Mouse (Mus musculus) left cerebral cortex, adult 2 months (tissue): Measurements from ENCODE around the gene Gm17019. TPM values are rescaled to one million over a fixed set of nuclear protein-coding genes. Genes with fewer than 3 reads are reported as not detected.
"Not testable (repeated sequence)": the region's sequence is repeated elsewhere in the genome, so short reads cannot be mapped to it uniquely, and the experiment has no call there.

Experiments
- DNase-seq, 2 experiments: peaks; one replicate each; pipeline ENCODE4 v3.0.0; 2021 to 2022; ENCODE audit warnings: low spot score in 2 of 2, mixed read lengths in 1 of 2; ENCODE audit errors: extremely low spot score in 1 of 2
- H3K27ac ChIP-seq: fragments of 200-600 bp; 2 replicates; pipeline ENCODE4 v1.8.1; 2022
- H3K4me3 ChIP-seq: fragments of 200-600 bp; 2 replicates; pipeline ENCODE4 v1.8.1; 2022
- intact Hi-C: fragments of 180-260 bp; cut with DNase I; formaldehyde crosslinking; loops from one replicate; pipeline ENCODE4 v1.15.1; 2025
- long read RNA-seq, 2 experiments: library from polyadenylated mRNA; stranded (forward); transcript quantifications; one replicate each; pipeline ENCODE4 v2.0.0; 2021; ENCODE audit warnings: borderline mapping rate in 2 of 2
- total RNA-seq, 2 experiments: library from RNA; stranded (reverse); gene quantifications; 2 replicates each; pipeline ENCODE4 v1.2.3; 2021

Gm17019 gene
- total RNA-seq: not detected
- long read RNA-seq, experiment 1: 0 reads
- long read RNA-seq, experiment 2: 0 reads

DNA sequence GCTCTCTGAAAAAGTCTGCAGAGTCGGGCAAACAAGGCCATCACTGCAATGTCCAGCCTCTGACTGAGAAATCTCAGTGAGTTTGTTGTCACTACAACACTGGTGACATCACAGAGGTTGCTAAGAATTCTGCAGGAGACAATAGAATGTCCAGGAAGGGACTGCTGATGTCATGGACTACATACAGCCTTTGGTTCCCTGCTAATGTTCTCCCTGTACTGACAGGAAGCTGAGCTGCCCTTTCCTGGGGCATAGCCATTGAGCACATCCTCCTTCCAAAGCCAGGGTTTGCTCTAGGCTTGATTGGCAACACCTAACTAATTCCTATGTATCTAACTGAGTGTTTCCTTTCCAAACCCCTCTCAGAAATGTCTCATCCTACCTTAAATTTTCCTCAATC, at the start of gene Gm17019:
Gm17019 (minus strand) TSS at position 101 of the 400 bp plus-strand sequence.
- DNase-seq, H3K4me3 ChIP-seq, H3K27ac ChIP-seq, intact Hi-C loops: not testable (repeated sequence)

DNA sequence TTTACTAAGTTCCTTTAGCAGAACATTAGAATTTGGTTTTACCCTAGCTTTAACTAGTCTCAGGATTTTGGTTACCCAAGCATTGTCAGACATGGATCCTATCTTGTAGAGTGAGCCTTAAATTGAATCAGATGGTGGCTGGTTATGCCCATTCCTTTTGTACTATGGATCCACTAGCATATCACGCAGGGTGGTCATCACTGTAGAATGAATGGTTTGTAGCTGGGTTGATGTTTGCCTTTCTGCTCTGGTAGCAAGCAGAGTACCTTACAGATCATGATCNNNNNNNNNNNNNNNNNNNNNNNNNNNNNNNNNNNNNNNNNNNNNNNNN, 29.6 kb upstream of the Gm17019 start:
- not testable (repeated sequence) for H3K4me3 ChIP-seq

DNA sequence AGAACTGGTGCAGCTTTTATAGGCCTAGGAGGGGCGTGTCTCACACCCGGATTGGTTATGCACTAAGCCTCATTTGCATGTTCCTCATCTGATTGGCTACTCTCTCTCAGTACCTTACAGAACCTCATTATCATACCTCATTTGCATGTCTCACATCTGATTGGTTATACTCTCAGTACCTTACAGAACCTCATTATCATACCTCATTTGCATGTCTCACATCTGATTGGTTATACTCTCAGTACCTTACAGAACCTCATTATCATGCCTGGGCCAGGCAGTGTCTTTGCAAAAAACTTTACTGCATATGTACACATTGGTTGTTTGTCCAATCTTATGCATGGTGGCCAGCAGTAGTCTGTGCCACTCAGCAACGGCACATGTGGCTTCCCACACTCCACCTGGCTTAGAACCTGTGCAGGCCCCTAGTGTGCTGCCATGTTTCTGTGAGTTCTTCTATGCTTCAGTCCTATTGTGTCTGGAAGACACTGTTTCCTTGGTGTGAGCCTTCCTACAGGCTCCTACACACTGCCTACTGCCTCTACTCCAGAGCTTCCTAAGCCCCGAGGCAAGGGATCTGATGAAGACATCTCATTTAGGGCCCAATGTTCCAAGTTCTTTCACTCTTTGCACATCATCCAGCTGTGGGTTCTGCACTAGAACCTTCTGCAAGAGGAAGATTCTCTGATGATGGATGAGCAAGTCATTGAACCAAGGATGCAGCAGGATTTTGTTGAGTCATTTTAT, 29.0 kb upstream of the Gm17019 start:
- H3K27ac ChIP-seq, DNase-seq, intact Hi-C loops, H3K4me3 ChIP-seq: not testable (repeated sequence)

More for the DNA sequence above, 29.6 kb upstream of the Gm17019 start:
- H3K27ac ChIP-seq, intact Hi-C loops, DNase-seq: not testable (repeated sequence)

DNA sequence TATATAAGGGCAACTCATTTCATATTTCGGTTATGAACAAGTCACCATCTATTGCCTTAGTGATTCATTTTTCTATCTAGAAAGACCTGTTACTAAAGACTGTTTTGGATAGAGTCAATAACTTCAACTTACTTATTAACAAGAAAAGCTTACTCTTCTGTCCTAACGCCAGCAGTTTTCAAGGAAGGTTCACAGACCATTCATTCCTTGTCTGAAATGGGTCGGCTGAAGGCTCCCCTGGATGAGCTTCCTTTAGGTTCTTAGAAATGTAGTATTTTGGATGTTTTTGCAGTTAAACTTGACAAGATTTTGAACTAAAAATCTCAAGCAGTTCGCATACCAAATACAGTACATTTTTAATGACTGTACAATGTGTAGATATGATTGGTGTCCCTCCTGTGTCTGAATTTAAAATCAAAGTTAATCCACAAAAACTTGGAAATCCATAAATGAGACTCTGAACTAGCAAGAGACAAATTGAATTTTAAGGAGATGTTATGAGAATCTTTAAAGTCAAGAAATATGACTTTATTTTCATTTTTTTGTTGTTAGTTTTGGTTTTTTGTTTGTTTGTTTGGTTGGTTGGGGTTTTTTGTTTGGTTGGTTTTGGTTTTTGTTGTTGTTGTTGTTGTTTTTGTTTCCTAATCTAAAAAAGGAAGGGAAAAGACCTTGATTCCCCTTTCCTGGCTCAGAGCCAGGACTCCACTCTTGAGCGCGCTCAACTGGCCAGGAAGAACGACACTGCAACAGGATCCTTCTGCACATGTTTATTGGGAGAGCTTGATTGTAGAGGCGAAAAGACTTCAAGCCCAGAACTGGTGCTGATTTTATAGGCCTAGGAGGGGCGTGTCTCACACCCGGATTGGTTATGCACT, 21.6 kb upstream of the Gm17019 start:
- H3K27ac ChIP-seq, H3K4me3 ChIP-seq, intact Hi-C loops, DNase-seq: not testable (repeated sequence)

DNA sequence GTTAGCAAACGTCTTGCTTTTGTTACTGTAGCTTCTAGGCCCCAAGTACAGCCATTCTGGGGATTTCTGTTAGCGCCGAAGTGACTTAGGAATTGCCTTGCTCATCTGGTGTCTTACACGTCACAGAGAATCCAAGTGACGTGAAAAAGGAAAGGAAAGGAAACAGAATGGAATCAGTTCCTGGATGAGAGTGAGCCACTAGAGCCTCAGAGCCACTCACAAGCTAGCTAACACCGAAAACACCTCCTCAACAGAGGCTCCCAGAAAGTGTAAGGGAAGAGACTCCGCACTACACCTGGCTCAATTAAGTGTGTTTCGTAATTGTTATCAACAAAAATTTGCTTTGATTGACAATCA, 20.8 kb upstream of the Gm17019 start:
- intact Hi-C loops, H3K27ac ChIP-seq, H3K4me3 ChIP-seq, DNase-seq: not testable (repeated sequence)

DNA sequence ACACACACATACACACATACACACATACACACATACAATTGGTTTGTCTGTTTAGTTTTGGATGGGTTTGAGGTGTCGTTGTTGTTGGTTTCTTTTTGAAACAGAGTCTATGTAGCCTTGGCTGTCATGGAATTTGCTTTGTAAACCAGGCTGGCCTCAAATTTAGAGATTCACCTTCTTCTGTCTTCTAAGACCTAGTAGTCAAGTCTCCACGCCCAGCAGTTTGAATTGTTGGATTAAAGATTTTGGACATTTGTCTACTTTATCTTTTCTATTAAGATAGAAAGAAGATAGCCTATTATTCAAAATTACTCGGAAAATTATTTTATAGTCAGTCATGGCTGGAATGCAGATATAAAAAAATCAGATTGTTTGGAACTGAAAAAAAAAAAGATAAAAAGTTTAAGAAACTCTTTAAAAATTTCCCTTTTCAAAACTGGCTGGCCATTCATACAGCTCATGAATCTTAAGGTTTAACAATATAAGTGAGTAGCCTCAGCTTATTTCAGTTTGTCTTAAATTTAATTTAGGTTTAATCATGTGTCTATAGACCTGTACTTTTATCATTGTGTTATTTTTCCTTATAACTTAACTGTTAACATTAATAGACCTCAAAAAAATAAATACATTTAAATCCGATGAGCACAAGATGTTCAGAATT, 20.3 kb upstream of the Gm17019 start:
- H3K27ac ChIP-seq, intact Hi-C loops, H3K4me3 ChIP-seq, DNase-seq: not testable (repeated sequence)

DNA sequence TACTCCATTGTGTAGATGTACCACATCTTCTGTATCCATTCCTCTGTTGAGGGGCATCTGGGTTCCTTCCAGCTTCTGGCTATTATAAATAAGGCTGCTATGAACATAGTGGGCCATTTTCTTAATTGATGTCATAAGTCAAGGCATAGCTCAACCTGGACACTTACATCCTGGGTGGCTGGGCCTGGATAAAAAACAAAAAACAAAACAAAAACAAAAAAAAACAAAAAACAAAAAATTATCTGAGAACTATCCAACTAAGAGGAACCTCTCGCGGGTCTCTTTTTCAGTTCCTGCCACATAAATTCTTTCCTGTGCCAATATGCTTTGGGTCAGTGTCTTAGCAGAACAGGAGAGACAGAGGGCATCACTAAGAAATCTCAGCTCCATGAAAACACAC, 18.0 kb upstream of the Gm17019 start:
- intact Hi-C loops, H3K27ac ChIP-seq, DNase-seq, H3K4me3 ChIP-seq: not testable (repeated sequence)

DNA sequence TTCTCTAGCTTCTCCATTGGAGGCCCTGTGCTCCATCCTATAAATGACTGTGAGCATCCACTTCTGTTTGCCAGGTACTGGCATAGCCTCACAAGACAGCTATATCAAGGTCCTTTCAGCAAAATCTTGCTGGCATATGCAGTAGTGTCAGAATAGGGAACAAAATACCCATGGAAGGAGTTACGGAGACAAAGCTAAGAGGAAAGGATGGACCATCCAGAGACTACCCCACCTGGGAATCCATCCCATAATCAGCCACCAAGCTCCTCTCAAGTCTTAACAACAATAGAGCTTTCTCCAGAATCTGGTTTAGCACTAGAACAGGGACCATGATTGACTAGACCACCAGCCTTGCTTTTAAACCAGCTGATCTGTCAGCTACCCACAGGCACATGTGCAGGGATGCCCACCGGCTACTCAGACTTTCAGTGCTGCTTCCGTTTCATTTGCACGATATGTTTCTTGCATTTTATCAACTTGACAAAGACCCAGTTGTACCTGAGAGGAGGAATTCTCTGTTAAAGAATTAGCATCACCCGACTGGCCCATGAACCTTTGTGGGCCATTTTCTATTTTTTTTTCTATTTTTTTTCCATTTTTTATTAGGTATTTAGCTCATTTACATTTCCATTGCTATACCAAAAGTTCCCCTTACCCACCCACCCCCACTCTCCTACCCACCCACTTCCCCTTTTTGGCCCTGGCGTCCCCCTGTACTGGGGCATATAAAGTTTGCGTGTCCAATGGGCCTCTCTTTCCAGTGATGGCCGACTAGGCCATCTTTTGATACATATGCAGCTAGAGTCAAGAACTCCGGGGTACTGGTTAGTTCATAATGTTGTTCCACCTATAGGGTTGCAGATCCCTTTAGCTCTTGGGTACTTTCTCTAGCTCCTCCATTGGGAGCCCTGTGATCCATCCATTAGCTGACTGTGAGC, 12.3 kb upstream of the Gm17019 start:
- H3K4me3 ChIP-seq, DNase-seq, intact Hi-C loops, H3K27ac ChIP-seq: not testable (repeated sequence)

DNA sequence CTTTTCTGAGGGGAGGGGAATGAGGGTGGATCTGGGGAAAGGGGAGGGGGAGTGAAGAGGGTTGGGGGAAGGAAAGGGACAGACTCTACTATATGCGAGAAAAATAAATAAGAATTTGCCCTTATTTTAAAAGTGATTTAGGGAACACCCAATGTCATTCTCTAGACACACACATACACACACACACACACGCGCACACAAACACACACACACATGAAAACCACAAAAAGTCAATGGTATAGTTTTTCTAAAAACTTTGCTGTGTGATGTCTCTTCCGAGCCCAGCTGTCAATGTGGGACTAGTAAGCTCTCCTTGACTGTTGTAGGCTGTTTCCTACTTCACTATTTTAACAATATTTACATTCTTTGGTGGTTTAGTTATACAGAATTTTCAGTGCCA, 8.0 kb upstream of the Gm17019 start:
- intact Hi-C loops, H3K4me3 ChIP-seq, H3K27ac ChIP-seq, DNase-seq: not testable (repeated sequence)

DNA sequence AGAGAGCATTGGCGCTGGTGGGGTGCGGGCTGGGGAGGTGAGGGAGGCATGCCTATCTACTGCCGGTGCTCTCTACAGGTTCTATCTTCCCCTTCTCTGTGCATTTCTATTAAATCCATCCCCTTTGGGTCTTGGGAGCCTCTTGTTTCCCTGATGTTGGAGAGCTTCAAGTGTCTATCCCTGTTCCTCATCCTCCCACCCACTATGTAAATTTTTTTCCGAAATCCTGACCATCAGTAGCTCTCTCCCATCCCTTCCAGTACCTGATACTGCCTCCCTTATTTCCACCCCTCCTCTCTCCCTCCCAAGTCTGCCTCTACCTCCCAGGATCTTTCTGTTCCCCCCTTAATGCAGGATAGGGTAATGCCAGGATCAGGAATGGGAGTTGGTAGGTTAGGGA, 7.2 kb upstream of the Gm17019 start:
- H3K4me3 ChIP-seq, H3K27ac ChIP-seq, DNase-seq, intact Hi-C loops: not testable (repeated sequence)

DNA sequence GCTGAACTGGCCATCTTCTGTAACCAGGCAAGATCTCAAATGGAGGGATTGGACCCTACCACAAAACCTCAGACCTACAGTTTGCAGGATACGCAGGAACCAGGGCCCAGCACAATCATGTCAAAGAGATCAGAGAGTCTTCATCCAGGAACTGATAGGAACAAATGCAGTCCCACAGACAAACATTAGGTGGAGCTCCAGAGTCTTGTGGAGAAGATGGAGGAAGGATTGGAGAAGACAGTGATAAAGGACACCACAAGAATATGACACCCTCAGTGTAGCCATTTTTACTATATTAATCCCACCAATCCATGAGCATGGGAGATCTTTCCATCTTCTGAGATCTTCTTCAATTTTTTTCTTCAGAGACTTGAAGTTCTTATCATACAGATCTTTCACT, 8.5 kb downstream of the Gm17019 start:
- DNase-seq, H3K27ac ChIP-seq, H3K4me3 ChIP-seq, intact Hi-C loops: not testable (repeated sequence)

DNA sequence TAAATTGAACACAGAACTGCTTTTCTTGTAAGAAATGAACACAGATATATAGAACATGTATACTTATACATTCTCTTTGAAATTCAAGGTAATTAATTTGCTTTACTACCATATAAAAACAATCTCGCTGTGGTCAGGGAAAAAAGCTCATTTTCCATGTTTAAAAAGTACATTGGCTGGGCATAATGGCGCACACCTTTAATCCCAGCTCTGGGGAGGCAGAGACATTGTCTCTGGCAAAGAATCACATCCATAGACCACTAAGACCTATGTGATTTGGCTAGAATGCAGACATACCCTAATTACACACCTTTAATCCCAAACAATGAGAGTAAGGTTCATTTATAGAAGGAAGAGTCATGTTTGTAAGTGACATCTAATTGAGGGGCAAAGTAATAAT, 12.7 kb downstream of the Gm17019 start:
- intact Hi-C loops, DNase-seq, H3K4me3 ChIP-seq, H3K27ac ChIP-seq: not testable (repeated sequence)

DNA sequence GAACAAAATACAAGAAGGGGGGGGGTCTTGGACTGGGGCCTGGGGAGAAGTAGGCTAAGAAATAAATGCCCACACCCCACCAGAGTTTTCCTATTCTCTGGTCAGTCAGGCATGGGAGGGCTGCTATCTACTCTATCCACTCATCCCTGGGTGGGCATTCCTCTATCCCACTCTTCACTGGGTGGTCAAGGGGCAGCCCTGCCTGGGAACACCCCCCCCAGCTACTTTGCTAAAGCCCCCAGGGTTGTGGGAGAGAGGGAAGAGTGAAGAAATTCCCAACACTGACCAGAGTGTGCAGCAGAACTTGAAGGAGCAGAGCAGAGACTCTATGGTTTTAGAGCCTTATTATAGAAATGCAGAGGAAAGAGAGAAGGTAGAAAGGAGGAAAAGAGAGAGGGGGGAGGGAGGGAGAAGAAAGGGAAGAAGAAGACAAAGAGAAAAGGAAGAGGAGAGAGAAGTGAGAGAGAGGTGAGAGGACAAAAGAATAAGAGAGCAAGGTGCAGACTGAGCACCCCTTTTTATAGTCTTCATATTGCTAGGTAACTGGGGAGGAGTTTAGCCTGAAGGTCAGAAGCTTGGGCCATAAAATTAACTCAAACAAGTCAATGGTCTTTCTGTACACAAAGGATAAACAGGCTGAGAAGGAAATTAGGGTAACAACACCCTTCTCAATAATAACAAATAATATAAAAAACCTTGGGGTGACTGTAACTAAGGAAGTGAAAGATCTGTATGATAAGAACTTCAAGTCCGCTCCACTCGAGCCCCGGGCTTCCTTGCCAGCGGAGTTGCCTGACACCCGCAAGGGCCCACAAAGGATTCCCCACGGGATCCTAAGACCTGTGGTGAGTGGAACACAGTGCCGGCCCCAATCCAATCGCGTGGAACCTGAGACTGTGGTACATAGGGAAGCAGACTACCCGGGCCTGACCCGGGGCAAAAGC, 21.9 kb downstream of the Gm17019 start:
- H3K27ac ChIP-seq, DNase-seq, intact Hi-C loops, H3K4me3 ChIP-seq: not testable (repeated sequence)

DNA sequence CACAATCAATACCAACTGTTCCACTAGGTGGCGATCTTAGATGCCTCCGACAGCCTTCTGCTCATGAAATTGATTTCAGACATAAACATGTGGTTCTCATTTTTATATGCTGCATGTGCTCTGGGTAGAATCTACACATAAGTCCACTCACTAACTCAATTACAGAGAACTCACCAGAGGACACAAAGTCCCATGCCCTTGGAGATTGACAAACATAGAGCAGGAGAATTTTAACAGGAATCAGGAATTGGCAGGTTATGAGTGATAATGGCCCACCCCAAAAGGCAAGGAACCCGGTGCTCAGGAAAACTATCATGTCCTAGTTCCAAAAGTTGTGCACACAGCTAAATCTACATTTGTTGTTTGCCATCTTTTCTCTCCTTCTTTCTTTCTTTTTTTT, 25.9 kb downstream of the Gm17019 start:
- DNase-seq, H3K4me3 ChIP-seq, H3K27ac ChIP-seq, intact Hi-C loops: not testable (repeated sequence)

DNA sequence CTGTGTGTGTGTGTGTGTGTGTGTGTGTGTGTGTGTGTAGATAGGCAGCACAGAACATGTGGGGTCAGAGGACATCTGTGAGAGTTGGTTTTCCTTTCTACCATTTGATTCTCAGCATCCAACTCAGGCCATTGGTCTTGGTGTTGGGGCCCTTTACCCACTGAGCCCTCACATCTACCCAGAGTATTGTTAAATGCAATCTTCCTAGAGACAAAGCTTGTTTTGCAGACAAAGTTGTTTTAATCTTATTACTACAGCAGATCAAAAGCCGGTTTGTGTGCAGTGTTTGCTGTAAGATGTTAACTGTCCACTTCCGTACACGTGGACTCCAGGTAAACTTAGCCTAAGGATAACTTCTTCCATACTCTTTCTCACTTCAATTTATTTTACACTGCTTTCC, 26.5 kb downstream of the Gm17019 start:
- H3K4me3 ChIP-seq, intact Hi-C loops, DNase-seq, H3K27ac ChIP-seq: not testable (repeated sequence)
